29 mouse cellular contexts compared by ENCODE assay signal in the genomic region with DNA sequence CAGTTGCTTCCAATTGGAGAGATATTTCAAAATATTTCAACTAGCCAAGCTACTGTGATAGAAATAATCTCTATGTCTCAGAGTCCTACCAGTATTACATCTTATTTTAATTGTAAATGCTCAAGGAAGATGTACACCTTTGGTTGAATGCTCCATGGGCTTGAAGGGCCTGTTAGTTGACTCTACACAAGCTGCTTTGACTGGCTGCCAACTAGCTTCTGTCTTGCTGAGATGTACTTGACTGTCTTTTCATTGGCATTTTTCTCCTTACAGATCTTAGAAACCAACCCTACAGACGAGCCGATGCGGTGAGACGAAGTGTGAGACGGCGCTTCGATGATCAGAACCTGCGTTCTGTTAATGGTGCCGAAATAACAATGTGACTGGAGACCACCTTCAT. TPM values are rescaled to one million over a fixed set of nuclear protein-coding genes. Genes with fewer than 3 reads are reported as not detected.
DNase-seq lines count a peak whose midpoint lies in the region; ATAC-seq and TF ChIP-seq lines count a peak whose summit lies in the region.
"Had no signal": no experiment of that assay in that cellular context is flagged by ENCODE, and none has a peak within 500 bp of the region (broad histone marks: within the 10 kb centered on the region; RNA-seq: fewer than 3 reads in every experiment).

No protein-coding gene starts in this region.

- no peak overlapping the region for H3K4me2 ChIP-seq in stomach, postnatal 0 days (replicated peaks; ENCODE audit: low read depth)
- H3K4me2 ChIP-seq: embryonic facial prominence, embryonic 15.5 days; forebrain, embryonic 13.5 days; heart, embryonic 12.5 days; hindbrain, embryonic 13.5 days; kidney, embryonic 15.5 days; liver, embryonic 12.5 days; midbrain, embryonic 12.5 days had no signal

- no peaks in the 10 kb centered on the region for H3K36me3 ChIP-seq in stomach, postnatal 0 days (ENCODE audit: control insufficient read depth, insufficient read depth, low read length)

- no peak for TF ChIP-seq CTCF in stomach, postnatal 0 days (IDR thresholded peaks at IDR 0.05; ENCODE audit: low read depth)

- no peak overlapping the region for H3K27ac ChIP-seq in stomach, postnatal 0 days (replicated peaks)
- H3K27ac ChIP-seq: embryonic facial prominence, embryonic 10.5 days; embryonic facial prominence, embryonic 15.5 days; forebrain, embryonic 13.5 days; heart, adult 2 months; hindbrain, embryonic 13.5 days; kidney, embryonic 15.5 days; layer of hippocampus, adult 2 months; left cerebral cortex, adult 2 months; liver, embryonic 12.5 days; midbrain, embryonic 12.5 days had no signal

- intact Hi-C loops in left cerebral cortex, postnatal 4 days (cut with DNase I), result no loop called here
- intact Hi-C loops in left cerebral cortex, postnatal 25 days (cut with DNase I), result no loop called here

- peak; percentile 19 for DNase-seq in cerebellum, adult 11 months
- DNase-seq in left cerebral cortex, postnatal 4 days, result peak; percentile 33
- no peak for DNase-seq in left cerebral cortex, postnatal 25 days (ENCODE audit: low spot score in 2 of 2)
- peak; percentile 74 to 75 for DNase-seq in cerebellum, postnatal 10 days
- no peak for DNase-seq in gastrocnemius, postnatal 25 days
- DNase-seq in stomach, postnatal 0 days (ENCODE audit: low spot score), result no peak
- DNase-seq: adrenal gland, postnatal 14 days; heart, adult 2 months; heart, postnatal 4 days; kidney, adult 11 months; kidney, postnatal 36 days; liver, postnatal 0 days; lung, postnatal 36 days; thymus, postnatal 4 days had no signal

- no peak for TF ChIP-seq EP300 in stomach, postnatal 0 days (optimal IDR thresholded peaks at IDR 0.05)

- no peaks in the 10 kb centered on the region for H3K4me1 ChIP-seq in stomach, postnatal 0 days (replicated peaks; ENCODE audit: control insufficient read depth, insufficient read depth)
- H3K4me1 ChIP-seq: embryonic facial prominence, embryonic 10.5 days; embryonic facial prominence, embryonic 15.5 days; forebrain, embryonic 13.5 days; hindbrain, embryonic 13.5 days; kidney, embryonic 15.5 days; liver, embryonic 12.5 days; midbrain, embryonic 12.5 days had no signal

- 95% methylated on average over 9 of the region's 9 CpGs for WGBS in stomach, postnatal 0 days

- no peaks in the 10 kb centered on the region for H3K27me3 ChIP-seq in stomach, postnatal 0 days (ENCODE audit: control insufficient read depth, insufficient read depth, low read length)
- H3K27me3 ChIP-seq: embryonic facial prominence, embryonic 15.5 days; forebrain, embryonic 13.5 days; heart, embryonic 12.5 days; hindbrain, embryonic 13.5 days; kidney, embryonic 15.5 days; liver, embryonic 12.5 days; megakaryocyte, embryonic 14.5 days; midbrain, embryonic 12.5 days; Patski had no signal

- H3K9me3 ChIP-seq in stomach, postnatal 0 days (ENCODE audit: control insufficient read depth, low read length), result no peaks in the 10 kb centered on the region
- H3K9me3 ChIP-seq: embryonic facial prominence, embryonic 10.5 days; embryonic facial prominence, embryonic 15.5 days; forebrain, embryonic 13.5 days; G1E; heart, embryonic 12.5 days; hindbrain, embryonic 13.5 days; kidney, embryonic 15.5 days; liver, embryonic 12.5 days; megakaryocyte, embryonic 14.5 days; midbrain, embryonic 12.5 days had no signal

- no peak overlapping the region for H3K9ac ChIP-seq in stomach, postnatal 0 days (ENCODE audit: low read length)
- H3K9ac ChIP-seq: embryonic facial prominence, embryonic 15.5 days; forebrain, embryonic 13.5 days; heart, embryonic 12.5 days; hindbrain, embryonic 13.5 days; kidney, embryonic 15.5 days; liver, embryonic 12.5 days; liver, postnatal 0 days; midbrain, embryonic 12.5 days had no signal

- ATAC-seq in cerebellum, adult (ENCODE audit: insufficient number of reproducible peaks, low FRiP score, low TSS enrichment), result no peak
- no peak for ATAC-seq in stomach, postnatal 0 days (ENCODE audit: low FRiP score, low TSS enrichment)
- ATAC-seq: forebrain, embryonic 13.5 days; inflammation-experienced regulatory T-cells, adult 6 months; liver, embryonic 12.5 days; liver, postnatal 0 days; Patski had no signal

- no peak overlapping the region for H3K4me3 ChIP-seq in stomach, postnatal 0 days (ENCODE audit: low read depth, low read length)
- H3K4me3 ChIP-seq: embryonic facial prominence, embryonic 10.5 days; embryonic facial prominence, embryonic 15.5 days; forebrain, embryonic 13.5 days; heart, adult 2 months; heart, embryonic 12.5 days; hindbrain, embryonic 13.5 days; kidney, embryonic 15.5 days; layer of hippocampus, adult 2 months; left cerebral cortex, adult 2 months; liver, embryonic 12.5 days; megakaryocyte, embryonic 14.5 days; midbrain, embryonic 12.5 days had no signal

RNA-seq across cellular contexts. Expression of gene Prpf40a, which starts 59.5 kb away (rescaled TPM):
- total RNA-seq in left cerebral cortex, postnatal 4 days (2021), result 10 to 100 TPM; 72.2 to 75.9 TPM
- total RNA-seq in left cerebral cortex, postnatal 25 days (2021), result 10 to 100 TPM; 36.9 to 37.9 TPM
- total RNA-seq in gastrocnemius, postnatal 25 days (2021), result 10 to 100 TPM; 23.4 to 27.0 TPM
- 66.4 and 72.6 TPM in 2 replicates for polyA plus RNA-seq in stomach, postnatal 0 days (2015; fragmentation: Nextera tagmentation; extraction: Ambion mirVana)

RNA-seq across cellular contexts. Expression of gene Arl6ip6, which starts 60.0 kb away (rescaled TPM):
- 10 to 100 TPM; 16.4 to 17.6 TPM for total RNA-seq in left cerebral cortex, postnatal 4 days (2021)
- total RNA-seq in left cerebral cortex, postnatal 25 days (2021), result 10 to 100 TPM in 1 of 2 experiments, 1 to 10 TPM in 1; 9.5 to 14.1 TPM
- 10 to 100 TPM in 1 of 2 experiments, 1 to 10 TPM in 1; 8.3 to 10.4 TPM for total RNA-seq in gastrocnemius, postnatal 25 days (2021)
- polyA plus RNA-seq in stomach, postnatal 0 days (2015; fragmentation: Nextera tagmentation; extraction: Ambion mirVana), result 21.8 and 22.2 TPM in 2 replicates

Comparison
In these comparisons a context has a peak if more than half of its experiments do, and no peak if none do; other contexts are left out.
1. DNase-seq: peak in cerebellum, adult 11 months (single experiment), left cerebral cortex, postnatal 4 days (single experiment) and cerebellum, postnatal 10 days (2 of 2); none in left cerebral cortex, postnatal 25 days (0 of 2), gastrocnemius, postnatal 25 days (single experiment) and stomach, postnatal 0 days (single experiment).